Comparison of ENCODE assay signal across 8 mouse cellular contexts in the genomic region with DNA sequence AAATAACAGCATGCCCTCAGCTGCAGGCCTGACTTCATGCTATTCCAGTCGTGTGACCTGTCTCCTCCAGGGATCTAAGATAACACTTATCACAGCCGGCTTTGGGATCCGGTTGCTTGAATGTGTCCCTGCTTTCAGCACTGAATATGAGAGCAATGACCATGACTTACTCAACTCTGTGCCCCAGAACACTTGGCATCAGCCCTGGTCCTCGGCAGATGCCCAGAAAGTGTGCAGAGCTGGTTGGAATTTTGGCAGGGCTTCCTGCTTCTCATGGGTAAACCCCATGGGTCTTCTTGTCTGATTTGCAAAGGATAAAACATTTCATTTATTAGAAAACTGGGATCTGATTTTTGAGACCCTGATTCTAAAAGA.
DNase-seq lines count a peak whose midpoint lies in the region; ATAC-seq lines count a peak whose summit lies in the region.
"Had no signal": no experiment of that assay in that cellular context is flagged by ENCODE, and none has a peak within 500 bp of the region (broad histone marks: within the 10 kb centered on the region; RNA-seq: fewer than 3 reads in every experiment).

No protein-coding gene starts in this region.

- no peak overlapping the region for H3K9ac ChIP-seq in kidney, embryonic 15.5 days
- H3K9ac ChIP-seq: liver, embryonic 13.5 days had no signal

- H3K9me3 ChIP-seq in kidney, embryonic 15.5 days (replicated peaks), result no peaks in the 10 kb centered on the region
- H3K9me3 ChIP-seq: liver, embryonic 13.5 days had no signal

- no peak for ATAC-seq in kidney, embryonic 15.5 days (replicated peaks; ENCODE audit: low FRiP score)
- no peak for ATAC-seq in megakaryocyte, adult 5-6 weeks (ENCODE audit: poor library complexity, severe bottlenecking)

- no peaks in the 10 kb centered on the region for H3K36me3 ChIP-seq in kidney, embryonic 15.5 days
- H3K36me3 ChIP-seq: liver, embryonic 13.5 days had no signal

- DNase-seq in kidney, adult 18-20 months, result peak; percentile 51
- DNase-seq in adrenal gland, postnatal 10 days, result peak; percentile 80
- DNase-seq in cerebellum, postnatal 36 days, result peak; percentile 37 to 40
- DNase-seq in layer of hippocampus, adult 9-11 months, result peak; percentile 20
- DNase-seq in urinary bladder, postnatal 4 days (ENCODE audit: low spot score in 2 of 2), result no peak
- DNase-seq: liver, embryonic 13.5 days had no signal

- H3K27me3 ChIP-seq in kidney, embryonic 15.5 days, result no peaks in the 10 kb centered on the region
- H3K27me3 ChIP-seq: liver, embryonic 13.5 days had no signal

- no peaks in the 10 kb centered on the region for H3K4me1 ChIP-seq in kidney, embryonic 15.5 days
- H3K4me1 ChIP-seq: liver, embryonic 13.5 days had no signal

- WGBS in kidney, embryonic 15.5 days, result 58% methylated on average over 4 of the region's 4 CpGs

- no peak overlapping the region for H3K4me2 ChIP-seq in kidney, embryonic 15.5 days
- H3K4me2 ChIP-seq: liver, embryonic 13.5 days had no signal

- H3K27ac ChIP-seq in kidney, embryonic 15.5 days, result no peak overlapping the region
- H3K27ac ChIP-seq: liver, embryonic 13.5 days had no signal

- no peak overlapping the region for H3K4me3 ChIP-seq in kidney, embryonic 15.5 days (replicated peaks)
- H3K4me3 ChIP-seq: liver, embryonic 13.5 days had no signal

Comparison
In these comparisons a context has a peak if more than half of its experiments do, and no peak if none do; other contexts are left out.
1. DNase-seq: peak in kidney, adult 18-20 months (single experiment), adrenal gland, postnatal 10 days (single experiment), cerebellum, postnatal 36 days (2 of 2) and layer of hippocampus, adult 9-11 months (single experiment); none in urinary bladder, postnatal 4 days (0 of 2).